Mouse (Mus musculus) brain, embryonic 14.5 days (tissue): ENCODE results near the gene Il17rb. TPM values are rescaled to one million over a fixed set of nuclear protein-coding genes. Genes with fewer than 3 reads are reported as not detected.

Source experiments
- DNase-seq: peaks from one replicate; pipeline ENCODE4 v3.0.0-alpha.2; 2011; ENCODE audit warnings: low read depth
- CTCF ChIP-seq: fragments of 200-500 bp; IDR thresholded peaks from 2 replicates; pipeline ENCODE4 v1.5.1; 2012; ENCODE audit warnings: inconsistent platforms, mild to moderate bottlenecking, moderate library complexity, borderline replicate concordance; ENCODE audit not compliant: insufficient read depth, insufficient read length; ENCODE audit errors: extremely low read depth
- POLR2A ChIP-seq: fragments of 200-500 bp; IDR thresholded peaks from 2 replicates; pipeline ENCODE4 v1.6.1; 2012; ENCODE audit warnings: mild to moderate bottlenecking, inconsistent platforms, borderline replicate concordance; ENCODE audit not compliant: poor library complexity, insufficient read depth, insufficient read length, severe bottlenecking; ENCODE audit errors: extremely low read depth
- polyA plus RNA-seq: library from polyadenylated mRNA; depleted of rRNA; stranded (reverse); fragments of >200 nt; gene quantifications from 2 replicates; pipeline ENCODE4 v1.2.3, GENCODE M21; 2012

Il17rb gene
- polyA plus RNA-seq, 1 experiment = 0.60 TPM

GRCm38 (mm10) chr14:30038431-30038830, 29.7 kb upstream of the Il17rb start:
- TF ChIP-seq CTCF = no peak
- no peak for TF ChIP-seq POLR2A
- DNase-seq = peak; percentile 57

GRCm38 (mm10) chr14:30033405-30033804, 24.7 kb upstream of the Il17rb start:
- no peak for TF ChIP-seq CTCF
- no peak for TF ChIP-seq POLR2A
- no peak for DNase-seq

GRCm38 (mm10) chr14:30027378-30027777, 18.7 kb upstream of the Il17rb start:
- DNase-seq = no peak
- no peak for TF ChIP-seq POLR2A
- peak; percentile 32; the same call in 1 of the 2 replicates for TF ChIP-seq CTCF

GRCm38 (mm10) chr14:30024387-30024786, 15.7 kb upstream of the Il17rb start:
- DNase-seq = no peak
- TF ChIP-seq CTCF (no peak), POLR2A (no peak)

GRCm38 (mm10) chr14:30022471-30022870, 13.8 kb upstream of the Il17rb start:
- no peak for DNase-seq
- TF ChIP-seq POLR2A (no peak), CTCF (no peak)

DNA sequence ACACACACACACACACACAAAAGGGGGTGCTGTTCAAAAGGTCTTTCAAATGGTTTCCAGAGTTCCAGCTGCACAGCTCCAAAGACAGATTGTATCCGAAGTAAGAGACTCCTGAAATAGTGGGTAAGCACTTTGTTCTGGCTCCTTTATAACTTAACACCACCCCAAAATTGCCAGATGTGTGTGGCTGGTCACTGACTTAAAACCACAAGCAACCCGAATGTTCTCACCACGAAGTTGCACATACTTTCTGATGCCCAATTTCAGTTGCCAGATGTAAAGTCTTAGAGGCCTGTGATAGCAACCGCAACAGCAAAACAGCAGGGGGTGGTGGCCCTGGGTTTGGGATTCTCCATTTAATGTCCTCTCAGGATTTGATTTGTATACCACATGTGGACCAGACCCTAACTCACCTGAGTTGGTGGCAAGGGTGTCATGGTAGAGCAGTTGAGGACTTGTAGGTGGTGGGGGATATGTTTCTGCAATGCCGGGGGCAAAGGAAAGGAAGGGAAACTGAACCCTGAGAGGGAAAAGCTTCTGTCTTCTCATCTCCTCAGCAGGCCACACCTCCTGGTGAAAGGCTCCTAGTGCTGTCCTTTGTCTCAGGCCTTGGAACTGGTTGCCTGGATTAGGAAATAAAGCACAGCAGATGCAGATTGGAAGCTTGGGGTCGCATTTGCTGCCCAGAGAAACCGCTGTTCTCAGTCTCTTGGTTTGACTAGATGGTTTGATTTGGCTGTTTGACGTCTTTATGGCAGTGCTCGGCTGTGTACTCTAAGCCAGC, 11.3 kb upstream of the Il17rb start:
- no peak for DNase-seq
- no peak for TF ChIP-seq POLR2A
- no peak for TF ChIP-seq CTCF

DNA sequence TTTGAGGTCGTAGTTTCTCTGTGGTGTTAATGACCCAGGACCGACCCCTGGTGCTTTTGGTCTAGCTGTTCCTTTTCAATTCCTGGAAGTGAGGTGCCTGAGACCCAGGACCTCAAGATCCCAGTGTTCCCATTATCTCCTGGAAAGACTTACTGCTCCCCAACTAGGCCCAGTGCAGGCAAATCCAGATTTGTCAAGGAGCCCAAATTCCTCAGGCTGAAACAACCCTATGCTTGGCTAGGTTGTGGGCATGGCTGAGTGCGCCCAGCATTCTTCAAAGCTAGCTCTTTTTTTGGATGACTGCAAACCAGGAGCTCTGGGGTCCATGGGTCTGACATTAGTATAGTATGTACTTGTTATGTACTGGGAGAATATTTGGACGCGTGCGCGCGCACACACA, 10.7 kb upstream of the Il17rb start:
- TF ChIP-seq POLR2A = no peak
- TF ChIP-seq CTCF = no peak
- no peak for DNase-seq

GRCm38 (mm10) chr14:30018846-30019245, 10.2 kb upstream of the Il17rb start:
- no peak for TF ChIP-seq POLR2A
- no peak for TF ChIP-seq CTCF
- no peak for DNase-seq

DNA sequence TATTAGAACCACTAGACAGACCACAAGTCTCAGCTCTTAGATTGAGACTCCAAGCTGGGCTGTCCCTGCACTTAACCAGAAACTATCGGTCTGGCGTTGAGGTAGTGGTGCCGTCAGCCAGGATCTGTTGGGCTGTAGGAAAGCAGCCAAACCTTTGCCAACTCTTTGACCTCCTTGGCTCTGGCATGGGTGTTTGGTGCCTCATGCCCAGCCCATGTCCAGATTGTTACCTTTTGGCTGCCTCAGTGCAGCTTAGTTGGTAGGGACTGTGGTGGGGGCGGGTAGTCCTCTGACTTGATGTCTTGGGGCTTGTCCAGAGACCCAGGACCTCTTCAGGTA, 9.7 kb upstream of the Il17rb start:
- DNase-seq = no peak
- TF ChIP-seq CTCF (no peak), POLR2A (no peak)

GRCm38 (mm10) chr14:30017794-30018462, 9.2 kb upstream of the Il17rb start:
- TF ChIP-seq CTCF (no peak), POLR2A (no peak)
- DNase-seq = no peak

DNA sequence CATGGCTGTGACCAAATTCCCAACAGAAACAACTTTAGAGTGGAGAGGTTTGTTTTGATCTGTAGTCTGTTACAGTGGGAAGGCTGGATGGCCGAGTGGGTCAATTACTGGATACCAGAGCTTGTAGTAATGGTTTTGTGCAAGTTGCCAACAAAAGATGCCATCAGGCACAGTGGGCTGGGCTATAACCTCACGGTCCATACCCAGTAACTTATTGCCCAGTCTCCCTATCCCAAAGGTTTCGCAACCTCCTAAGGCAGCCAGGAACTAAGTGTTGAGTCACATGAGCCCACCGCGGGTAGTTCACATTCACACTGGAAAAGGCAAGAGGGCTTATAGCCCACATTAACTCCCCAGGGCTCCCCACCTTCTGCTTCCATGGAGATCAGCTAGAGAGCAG, 8.0 kb upstream of the Il17rb start:
- no peak for TF ChIP-seq CTCF
- TF ChIP-seq POLR2A = no peak
- DNase-seq = no peak

GRCm38 (mm10) chr14:30015008-30015407, 6.3 kb upstream of the Il17rb start:
- no peak for DNase-seq
- TF ChIP-seq CTCF (no peak), POLR2A (no peak)

DNA sequence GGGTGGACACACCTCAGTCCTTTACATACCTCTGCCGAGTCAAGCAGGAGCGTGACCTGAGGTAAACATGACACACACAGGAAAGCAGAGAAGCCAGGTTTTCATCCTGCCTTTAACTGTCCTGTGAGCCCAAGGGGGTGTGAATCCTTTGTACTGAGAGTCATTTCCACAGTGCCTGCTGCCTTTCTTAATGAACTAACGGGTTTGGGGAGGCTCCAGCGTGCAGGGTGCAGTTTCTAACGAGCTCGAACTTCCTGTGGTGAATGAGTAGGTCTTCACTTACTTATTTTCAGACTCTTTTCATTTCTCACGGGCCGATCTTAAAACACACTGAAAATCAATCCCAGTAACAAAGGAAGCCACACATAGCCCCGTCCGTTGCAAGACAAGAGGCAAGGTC, 5.8 kb upstream of the Il17rb start:
- TF ChIP-seq CTCF = no peak
- no peak for TF ChIP-seq POLR2A
- DNase-seq = no peak
